Mouse (Mus musculus) c-Kit-positive CD71-positive TER-119-negative erythroid progenitor cells, embryonic 14.5 days (primary cell): ENCODE measurements around the gene Ankrd34c.

Source experiments
- DNase-seq: peaks from one replicate; pipeline ENCODE4 v3.0.0-alpha.2; 2013; ENCODE audit warnings: low read depth

Ankrd34c gene

DNA sequence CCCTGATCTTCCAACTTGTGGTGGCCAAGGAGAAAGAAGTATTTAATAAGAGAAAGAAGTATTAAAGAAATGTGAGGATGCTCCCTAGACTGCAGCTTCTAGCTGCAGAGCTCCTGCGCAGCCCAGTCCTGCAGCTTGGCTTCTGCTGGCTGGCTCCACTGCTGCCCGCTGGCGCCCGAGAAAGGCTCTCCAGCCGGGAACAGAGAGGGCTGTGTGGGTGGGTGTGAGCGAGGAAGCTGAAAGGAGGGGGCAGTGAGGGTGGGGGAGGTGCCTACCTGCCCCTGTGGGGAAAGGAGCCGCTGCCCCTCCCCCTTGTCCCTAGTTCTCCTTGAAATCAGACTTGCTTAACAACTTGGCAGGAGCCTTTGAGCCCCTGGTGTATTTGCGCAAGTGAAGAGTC is at the start of gene Ankrd34c:
Gene Ankrd34c (minus strand): TSS at position 181 of the 400 bp plus-strand sequence.
- no peak for DNase-seq

DNA sequence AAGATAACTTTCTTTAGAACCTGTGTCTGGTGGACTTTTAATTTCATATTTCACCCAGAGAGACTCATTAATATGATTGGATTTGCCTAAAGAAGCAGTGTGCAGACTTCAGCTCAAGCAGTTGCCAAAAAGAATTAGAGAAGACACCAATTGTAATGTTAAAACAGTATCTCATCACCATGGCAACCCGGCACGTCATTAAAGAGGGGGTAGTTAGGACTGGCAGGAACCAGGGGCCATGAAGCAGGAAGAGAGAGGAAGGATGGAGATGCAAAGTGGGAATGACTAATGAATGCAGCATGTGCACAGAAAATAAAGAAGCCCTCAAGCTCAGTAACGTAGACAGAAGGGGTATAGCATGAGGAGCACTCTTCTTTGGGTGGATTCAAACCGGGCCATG is 49.3 kb upstream of the Ankrd34c start:
- DNase-seq = no peak

DNA sequence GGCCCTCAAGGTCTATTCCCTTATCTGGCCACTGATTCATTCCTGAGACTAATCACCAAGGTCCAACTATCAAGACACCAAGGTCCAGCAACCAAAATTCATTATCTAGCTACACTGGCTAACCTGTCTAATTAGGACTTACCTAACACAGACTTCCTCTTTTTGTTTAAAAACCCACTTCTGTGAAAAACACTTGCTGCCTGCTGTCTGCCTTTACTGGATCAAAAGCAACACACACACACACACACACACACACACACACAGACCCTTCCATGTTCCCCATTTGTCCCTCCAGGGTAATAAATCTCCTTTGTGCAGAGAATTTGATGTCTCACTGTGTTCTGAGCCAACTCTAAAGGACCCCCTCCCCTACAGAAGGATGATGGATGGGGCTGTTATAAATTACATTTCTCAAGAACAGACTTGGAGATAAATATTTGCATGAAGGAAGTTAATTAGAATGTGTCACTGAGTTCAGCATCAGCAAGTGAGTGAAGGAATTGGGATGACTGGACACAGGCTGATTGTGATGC is 43.2 kb upstream of the Ankrd34c start:
- no peak for DNase-seq

DNA sequence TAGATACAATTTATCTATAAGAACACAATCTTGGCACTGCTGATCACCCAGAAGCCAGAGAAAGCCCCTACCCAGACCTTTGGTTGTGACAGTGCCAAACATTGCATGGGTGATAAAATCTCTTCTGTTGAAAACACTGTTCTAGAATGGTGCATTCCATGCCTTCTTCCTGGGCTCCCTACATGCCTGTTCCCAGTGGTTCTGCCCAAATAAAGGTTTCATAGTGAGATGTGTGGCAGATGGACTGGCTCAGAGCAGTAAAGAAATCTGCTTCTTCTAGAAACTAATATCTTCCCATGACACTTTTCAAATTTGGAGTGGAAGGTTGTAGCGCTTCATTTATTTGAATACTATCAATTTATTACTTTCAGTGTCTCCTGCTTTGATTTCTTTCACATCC is 41.0 kb upstream of the Ankrd34c start:
- no peak for DNase-seq

DNA sequence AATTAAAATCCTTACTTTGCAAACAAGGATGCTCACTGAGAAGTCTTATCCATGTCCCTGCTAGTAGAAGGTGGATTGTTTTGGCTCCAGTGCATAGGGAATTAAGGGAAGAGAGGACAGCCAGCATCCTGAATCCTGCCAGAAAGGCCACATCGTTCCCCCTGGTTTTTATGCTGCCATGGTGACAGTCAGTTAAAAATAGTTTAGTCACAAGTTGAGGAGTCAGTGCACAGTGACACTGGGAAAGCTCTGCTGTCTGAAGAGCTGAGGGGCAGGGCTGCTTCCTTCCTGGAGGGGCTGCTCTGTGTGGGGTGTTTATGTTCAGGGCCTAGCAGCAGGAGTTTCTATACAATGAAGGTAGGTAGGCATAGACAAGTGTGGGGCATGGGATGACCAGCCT is 32.9 kb upstream of the Ankrd34c start:
- no peak for DNase-seq

DNA sequence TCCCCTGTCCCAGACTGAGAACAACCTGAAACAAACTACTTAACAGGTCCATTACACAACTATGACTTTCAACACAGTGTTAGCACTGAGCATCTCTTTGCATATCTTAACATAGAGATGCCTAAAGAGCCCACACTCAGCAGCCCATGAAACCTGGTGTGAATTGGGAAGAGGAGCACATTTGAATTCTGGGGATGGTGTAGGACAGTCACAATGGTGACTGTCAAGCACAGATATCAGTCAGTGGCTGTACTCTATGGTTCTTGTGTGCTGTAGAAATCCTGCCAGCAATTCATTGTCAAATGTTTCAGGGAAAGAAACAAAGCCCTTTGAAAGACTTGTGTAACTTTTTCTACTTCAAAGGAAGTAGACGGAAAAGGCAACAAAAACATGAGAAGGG is 23.7 kb upstream of the Ankrd34c start:
- no peak for DNase-seq

DNA sequence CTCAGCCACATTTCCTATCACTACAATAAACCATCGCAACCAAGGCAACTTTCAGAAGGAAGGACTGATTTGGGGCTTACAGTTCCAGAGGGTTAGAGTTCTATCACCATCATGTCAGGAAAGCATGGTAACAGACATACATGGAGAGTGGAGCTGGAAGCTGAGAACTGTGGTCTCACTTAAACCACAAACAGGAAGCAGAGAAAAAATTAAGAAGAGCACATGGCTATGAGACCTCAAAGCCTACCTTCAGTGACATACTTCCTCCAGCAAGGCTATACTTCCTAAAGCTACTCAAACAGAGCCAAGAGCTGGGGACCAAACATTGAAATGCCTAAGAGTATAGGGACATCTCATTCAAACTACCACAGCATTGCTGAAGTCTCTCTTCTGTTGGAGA is 20.3 kb upstream of the Ankrd34c start:
- DNase-seq = no peak

DNA sequence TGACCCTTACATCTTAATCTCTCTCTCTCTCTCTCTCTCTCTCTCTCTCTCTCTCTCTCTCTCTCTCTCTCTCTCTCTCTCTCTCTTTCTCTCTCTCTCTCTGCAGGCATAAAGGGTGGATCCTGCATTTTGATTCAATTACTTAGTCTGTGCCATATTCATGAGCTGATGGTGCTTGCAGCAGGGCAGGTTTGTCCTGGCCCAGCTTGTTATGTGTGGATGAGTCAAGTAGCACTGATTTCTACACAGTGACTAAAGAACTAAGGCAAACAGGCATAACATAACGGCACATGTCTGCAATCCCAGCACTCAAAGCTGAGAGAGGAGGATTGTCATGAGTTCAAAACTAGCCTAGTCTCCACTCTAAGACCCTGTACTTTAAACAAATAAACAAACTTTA is 19.9 kb upstream of the Ankrd34c start:
- DNase-seq = no peak

DNA sequence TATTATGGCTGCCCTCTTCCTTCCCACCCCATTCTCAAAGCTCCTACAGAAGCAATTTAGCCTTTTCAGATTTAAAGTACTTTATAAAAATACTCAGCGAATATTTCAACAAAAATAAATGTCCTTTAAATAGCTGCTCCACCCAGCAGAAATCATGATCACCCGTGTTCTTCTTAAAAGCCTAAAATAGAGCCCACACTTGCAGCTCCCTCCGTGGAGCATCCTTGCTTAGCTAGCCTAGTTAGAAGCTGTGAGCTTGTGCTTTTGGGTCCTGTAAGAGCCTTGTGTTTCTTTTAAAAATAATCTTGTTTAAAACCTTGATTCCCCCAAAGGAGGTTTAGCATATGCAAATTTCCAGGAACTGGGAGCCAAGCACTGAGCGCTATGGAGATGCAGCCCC is 19.3 kb upstream of the Ankrd34c start:
- DNase-seq = no peak

DNA sequence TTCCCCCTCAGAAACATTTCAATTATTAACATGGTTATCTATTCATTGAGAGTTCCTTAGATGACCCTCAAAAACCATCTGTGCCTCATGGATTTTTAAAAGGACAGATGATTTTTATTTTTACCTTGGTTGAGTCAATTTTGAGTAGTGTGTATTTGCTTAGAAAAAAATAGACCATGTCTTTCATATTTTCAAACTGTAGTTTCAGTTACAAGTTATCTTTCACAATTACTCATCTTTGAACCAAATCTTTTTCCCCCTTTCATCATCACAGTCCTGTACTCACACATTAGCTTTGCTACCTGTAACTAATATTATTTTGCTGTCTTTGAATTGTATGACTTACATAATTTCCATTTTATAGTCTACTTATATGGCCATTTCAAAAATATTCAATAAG is 1.8 kb upstream of the Ankrd34c start:
- DNase-seq = no peak

DNA sequence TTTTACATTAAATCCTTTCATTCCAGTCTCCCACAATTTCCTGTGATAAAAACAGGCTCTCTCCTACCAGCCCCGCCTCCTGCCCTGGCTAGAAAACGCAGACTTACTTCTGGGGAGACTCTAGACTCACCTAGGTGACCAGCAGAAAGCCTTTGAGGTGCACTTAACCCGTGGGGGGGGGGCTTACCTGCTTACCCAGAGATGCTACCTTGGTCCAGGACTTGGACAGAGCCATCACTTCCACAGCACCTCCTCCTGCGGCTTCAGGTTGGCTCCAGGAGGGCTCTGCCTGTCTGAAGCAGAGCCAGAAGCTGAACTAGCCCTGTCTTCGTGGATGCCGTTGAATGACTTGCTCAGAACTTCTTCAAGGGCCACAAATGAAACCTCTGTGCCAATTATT is 387 bp downstream of the Ankrd34c start:
- DNase-seq = no peak

DNA sequence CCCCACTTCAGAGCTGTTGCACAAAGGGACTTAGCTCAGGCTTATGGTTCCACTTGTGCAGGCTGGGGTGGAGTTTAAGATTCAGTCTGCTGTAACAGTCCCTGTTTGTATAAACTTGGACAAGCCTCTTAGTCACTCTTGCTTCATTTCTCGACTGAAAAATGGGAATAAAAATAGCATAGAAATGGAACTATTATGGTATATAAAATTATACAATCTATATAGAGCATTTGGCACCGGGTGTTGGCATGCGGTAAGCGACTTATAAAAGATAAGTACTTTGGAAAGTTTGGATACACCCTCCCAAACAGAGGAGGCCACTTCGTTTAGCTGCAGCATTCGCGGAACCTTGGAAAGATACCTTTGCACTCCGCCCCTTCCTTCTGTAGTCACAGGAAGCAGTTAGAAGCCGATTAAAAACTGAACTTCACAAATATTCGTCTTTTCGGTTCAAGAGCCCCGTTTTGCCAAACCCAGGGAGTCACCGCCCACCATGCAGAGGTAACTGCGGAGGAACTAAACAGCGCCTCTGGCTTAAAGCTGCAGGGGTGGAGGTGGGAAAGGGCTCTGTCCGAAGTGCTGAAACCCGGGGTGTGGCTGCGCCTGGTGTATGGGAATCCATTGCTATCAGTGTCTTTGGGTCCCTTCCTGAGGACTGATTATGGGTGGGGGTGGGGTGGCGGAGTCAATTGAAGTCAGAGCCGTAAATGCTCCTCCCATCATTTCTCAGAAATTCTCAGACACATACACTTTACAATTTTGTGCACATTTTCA is 1.2 kb downstream of the Ankrd34c start:
- peak; percentile 17 for DNase-seq

DNA sequence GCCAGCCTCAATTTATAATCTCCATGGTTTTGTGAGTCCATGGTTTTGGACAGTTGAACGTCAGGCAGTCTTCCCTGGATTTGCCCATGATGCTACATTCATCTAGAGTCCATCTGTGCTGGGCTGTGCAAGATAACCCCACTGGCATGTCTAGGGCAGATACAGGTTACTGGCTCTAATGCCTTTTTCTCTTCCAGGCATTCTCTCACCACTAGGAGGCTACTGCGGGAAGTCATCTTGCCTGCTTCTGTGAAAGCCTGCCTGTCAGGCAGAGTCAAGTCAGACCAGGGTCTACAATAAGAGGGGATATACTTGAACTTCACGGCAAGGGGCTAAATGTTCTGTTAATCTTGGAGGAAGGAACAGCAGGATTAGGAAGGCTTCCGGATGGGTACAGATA is 31.4 kb downstream of the Ankrd34c start:
- DNase-seq = peak; percentile 38

DNA sequence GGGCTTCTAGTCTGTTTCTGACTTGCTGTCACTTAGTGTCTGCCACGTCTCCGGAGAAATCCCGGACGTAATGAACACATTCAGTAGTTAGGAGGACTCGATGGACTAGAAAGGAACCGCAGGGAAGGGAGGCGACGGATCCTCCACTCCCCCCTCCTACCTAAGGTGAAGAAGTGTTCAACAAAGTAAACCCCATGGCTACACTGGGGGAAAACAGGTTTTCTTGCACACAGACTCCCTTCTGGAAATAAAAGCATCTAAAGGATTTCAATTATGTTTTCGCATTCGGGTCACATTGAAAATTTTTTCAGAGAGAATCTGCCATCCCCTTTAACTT is 33.1 kb downstream of the Ankrd34c start:
- no peak for DNase-seq

DNA sequence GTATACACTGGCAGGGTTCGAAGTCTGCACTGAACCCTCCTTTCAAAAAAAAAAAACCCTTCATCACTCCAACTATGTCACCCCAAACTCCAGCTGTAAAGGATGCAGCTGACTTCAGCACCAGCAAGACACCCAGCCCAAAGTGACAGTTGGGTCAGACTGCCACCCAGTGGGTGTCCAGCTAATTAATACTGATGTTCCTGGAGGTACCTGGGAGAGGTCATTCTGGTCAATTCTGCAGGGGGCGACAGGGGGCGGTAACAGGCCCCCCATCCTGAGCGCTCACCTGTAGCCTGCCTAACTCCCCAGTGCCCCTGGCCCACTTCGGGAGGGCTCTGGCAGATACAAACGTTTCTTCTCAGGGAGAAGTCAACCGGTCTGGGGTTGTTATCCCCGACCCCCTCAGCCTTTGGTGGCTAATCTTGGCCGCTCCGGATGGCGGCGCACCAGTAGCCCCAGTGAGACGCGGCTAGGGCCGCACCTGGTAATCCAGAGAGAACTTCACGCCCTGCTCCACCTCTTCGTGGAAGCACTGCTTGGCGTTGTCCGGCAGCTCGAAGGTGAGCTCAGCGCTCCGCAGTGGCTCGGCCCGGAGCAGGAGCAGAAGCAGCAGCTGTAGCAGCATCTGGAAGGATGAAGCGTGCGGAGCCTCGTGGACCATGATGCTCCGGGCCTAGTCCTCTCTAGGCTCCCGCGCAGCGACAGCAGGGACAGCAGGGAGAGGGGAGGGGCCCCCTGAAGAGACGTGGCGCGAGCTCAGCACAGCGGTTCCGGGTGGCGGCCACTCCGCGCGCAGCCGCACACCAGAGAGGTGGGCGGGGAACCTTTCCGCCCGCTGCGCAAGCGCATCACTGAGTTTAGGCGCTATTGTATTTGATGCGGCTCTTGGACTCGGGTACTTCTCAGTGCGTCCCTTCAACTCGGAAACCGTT is 33.7 kb downstream of the Ankrd34c start, which contains the start of gene Tmed3:
Gene Tmed3 (minus strand): TSS at position 804 of the 932 bp plus-strand sequence.
- DNase-seq = peak; percentile 78

DNA sequence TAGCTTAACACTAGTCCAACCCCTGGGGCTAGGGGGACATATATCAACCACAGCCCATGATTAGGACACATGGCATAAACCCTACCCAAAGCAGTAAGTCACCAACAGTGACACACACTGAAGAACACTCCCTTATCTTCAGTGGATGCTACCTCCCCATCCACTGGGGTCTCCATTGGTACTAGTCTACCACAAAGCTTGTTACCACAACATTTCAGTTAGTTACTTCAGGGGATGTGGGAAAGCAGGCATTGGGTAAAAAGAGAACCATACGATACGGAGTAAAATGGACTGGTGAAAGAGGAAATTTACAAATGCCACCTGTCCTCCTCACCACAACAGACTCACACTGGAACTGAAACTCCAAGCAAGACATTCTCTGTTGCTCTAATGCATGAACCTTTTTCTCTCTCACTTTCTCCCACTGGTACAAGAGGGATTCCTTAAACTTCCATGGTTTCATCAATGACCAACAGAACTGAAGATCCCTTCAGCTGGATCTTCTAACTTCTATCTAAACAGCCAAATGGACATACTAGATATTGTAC is 37.3 kb downstream of the Ankrd34c start:
- DNase-seq = no peak

DNA sequence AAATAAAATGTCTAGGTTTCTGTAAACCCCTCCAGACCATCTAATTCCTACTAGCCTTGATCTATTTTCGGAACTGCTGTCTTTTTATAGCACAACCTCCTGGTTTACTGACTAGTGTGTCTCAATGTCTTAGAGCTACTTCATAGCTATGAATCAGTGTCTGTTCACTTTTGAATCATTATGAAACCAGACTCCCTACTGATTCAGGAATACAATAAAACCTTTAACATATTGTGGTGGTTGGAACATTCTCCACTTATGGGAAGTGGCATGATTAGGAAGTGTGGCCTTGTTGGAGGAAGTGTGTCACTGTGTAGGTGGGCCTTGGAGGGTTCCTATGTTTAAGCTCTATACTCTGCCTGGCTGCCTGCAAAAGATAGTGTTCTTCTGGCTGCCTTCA is 43.1 kb downstream of the Ankrd34c start:
- DNase-seq = no peak

DNA sequence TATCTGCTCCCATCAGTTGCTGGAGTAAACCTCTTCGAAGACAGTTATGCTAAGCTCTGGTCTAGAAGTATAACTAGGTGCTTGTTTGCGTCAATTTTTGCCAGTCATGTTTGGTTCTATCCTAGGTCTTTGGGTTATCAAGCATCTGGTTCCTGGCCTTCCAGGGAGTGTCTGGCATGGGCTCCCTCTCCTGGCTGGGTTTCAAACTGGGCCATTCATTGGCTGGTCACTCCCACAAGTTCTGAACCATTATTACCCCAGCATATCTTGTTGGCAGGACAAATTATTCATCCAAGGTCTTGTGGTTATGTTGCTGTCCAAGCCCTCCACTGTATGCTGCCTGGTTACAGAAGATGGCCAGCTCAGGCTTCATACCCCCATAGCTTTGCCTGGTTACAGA is 44.6 kb downstream of the Ankrd34c start:
- no peak for DNase-seq

DNA sequence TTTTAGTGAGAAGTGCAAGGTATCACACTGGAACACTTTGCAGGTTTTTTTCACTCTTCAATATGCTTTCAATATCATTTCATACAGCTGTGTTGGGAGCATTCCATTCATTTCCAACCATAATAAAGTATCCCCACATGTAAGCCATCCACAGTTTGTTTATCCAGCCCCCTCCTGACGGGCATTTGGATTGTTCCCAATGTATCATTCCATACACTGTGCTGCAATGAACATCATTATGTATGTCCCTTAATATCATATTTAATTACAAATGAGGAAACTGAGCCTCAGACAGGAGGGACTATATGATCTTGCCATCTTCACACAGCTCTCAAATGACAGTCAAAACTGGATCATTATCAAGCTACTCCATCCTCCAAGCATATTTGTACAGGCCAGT is 49.1 kb downstream of the Ankrd34c start:
- no peak for DNase-seq

DNA sequence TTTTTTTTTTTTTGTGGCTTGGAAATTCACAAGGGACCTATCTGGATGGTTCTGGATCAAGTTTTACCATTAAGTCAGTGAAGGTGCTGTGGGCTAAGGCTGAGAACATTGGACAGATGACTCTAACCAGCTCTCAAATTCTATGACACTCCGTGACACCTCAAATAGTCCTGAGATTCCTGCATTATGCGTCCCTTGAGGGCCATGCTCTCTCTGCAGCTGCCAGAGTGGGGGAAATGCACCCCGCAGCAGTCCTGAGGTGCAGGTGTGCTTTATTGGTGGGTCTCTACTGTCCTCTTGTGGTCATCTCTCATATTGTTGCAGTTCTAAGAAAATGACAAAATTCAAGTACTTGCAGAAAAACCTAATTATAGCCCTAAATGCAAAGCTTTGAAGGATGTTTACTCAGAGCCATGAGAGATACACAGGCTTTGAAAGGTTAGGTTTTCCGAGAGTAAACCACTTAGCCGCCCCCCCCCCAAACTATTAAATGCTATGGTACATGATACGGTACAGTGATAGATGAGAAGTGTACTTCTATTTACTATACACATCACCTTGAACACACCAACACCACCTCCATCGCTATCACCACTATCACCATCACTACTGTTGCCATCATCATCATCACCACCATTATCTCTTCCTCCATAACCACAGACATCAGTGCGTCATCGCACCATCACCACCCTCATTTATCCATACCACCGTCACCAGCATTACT is 50.6 kb downstream of the Ankrd34c start:
- no peak for DNase-seq

DNA sequence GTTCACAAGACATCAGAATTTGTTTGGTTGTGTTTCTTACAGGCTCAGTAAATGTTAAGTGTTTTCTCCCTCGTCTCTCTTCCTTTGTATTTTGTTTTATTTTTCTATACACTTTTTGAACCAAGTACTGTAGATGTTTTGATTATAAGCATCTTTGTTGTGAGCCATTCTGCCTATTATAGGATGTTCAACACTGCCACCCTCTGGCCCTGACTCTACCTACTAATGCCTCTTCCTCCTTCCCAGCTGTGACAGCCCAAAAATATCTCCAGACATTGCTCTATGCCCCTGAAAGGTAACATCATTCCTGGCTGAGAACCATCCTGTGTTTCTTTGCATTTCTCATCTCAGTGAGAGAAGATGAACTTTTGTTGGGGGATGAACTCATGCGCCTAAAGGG is 52.0 kb downstream of the Ankrd34c start:
- no peak for DNase-seq

DNA sequence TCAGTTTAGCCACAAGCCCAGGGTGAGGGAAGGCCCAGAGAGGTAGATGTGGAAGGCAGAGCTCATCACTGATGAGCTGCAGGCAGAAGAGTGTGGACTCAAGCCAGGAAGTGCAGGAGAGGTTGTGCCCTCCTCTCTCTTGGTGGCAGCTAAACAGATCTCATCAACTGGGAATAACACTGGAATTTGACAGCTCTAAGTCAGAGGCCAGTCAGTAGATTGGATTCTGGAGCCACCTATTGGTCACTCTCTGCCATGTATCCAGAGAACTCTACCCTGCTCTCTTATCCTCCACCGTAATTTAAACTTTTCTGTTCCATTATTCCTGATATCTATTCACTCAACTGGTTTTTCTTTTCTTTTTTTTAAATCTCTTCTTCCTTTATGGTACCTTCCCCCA is 59.3 kb downstream of the Ankrd34c start:
- no peak for DNase-seq
